Mouse (Mus musculus) brain, embryonic 14.5 days (tissue): Measurements from ENCODE around the gene Uba52.

Experiments
- CTCF ChIP-seq: fragments of 200-500 bp; IDR thresholded peaks from 2 replicates; pipeline ENCODE4 v1.5.1; 2012; ENCODE audit warnings: inconsistent platforms, mild to moderate bottlenecking, moderate library complexity, borderline replicate concordance; ENCODE audit not compliant: insufficient read depth, insufficient read length; ENCODE audit errors: extremely low read depth
- POLR2A ChIP-seq: fragments of 200-500 bp; IDR thresholded peaks from 2 replicates; pipeline ENCODE4 v1.6.1; 2012; ENCODE audit warnings: mild to moderate bottlenecking, inconsistent platforms, borderline replicate concordance; ENCODE audit not compliant: poor library complexity, insufficient read depth, insufficient read length, severe bottlenecking; ENCODE audit errors: extremely low read depth

DNA sequence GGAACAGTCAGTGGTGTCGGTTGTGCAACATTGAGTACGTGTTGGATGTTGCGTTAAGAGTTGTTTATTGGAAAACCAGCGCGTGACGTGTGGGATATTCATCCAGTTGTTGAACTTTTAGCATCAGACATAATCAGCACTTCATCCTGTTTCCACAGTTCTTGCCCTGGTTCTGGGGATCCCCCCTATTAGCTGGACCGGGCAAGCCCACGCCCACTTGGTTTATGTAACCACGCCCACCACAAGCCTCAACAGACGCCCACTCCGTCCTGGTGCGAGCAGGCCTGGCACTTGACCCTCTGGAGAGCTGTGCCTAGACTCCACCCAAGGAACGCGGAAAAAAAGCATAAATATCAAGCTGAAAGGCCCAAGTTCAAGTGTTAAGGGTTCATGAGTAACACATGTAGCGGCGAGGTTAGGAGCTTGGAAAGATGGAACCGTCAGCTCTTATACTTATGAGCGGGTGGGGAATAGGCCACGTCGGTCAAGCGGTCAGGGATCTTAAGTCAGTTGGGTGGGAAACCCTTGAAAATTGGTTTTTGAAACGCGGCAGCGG lies 27.5 kb upstream of the Uba52 start:
- TF ChIP-seq CTCF (no peak), POLR2A (no peak)
